In genomic region chr7:45447325-45447990, GRCm38 (mm10) we compare ENCODE assay signal across 9 mouse cellular contexts. TPM values are rescaled to one million over a fixed set of nuclear protein-coding genes. Genes with fewer than 3 reads are reported as not detected.
DNase-seq lines count a peak whose midpoint lies in the region; ATAC-seq and TF ChIP-seq lines count a peak whose summit lies in the region.
"Had no signal": no experiment of that assay in that cellular context is flagged by ENCODE, and none has a peak within 500 bp of the region (broad histone marks: within the 10 kb centered on the region; RNA-seq: fewer than 3 reads in every experiment).

No protein-coding gene starts in this region.

- no peaks in the 10 kb centered on the region for H3K9me3 ChIP-seq in erythroblast, embryonic 14.5 days (ENCODE audit: control insufficient read depth, low read length)
- no peaks in the 10 kb centered on the region for H3K9me3 ChIP-seq in limb, embryonic 14.5 days (ENCODE audit: control insufficient read depth, low read length)

- H3K4me1 ChIP-seq in erythroblast, embryonic 14.5 days (ENCODE audit: control insufficient read depth) = peaks cover 30% of the 10 kb centered on the region
- H3K4me1 ChIP-seq in limb, embryonic 14.5 days (ENCODE audit: control insufficient read depth, insufficient read depth, low read length) = no peaks in the 10 kb centered on the region

- no peak overlapping the region for H3K27ac ChIP-seq in limb, embryonic 14.5 days (replicated peaks; ENCODE audit: low read depth, low read length)

- H3K4me2 ChIP-seq in limb, embryonic 14.5 days (replicated peaks; ENCODE audit: low read depth, low read length, severe bottlenecking) = no peak overlapping the region

- ATAC-seq in erythroblast, adult 5-6 weeks (replicated peaks; ENCODE audit: low FRiP score, poor library complexity, severe bottlenecking) = no peak
- ATAC-seq in common myeloid progenitor, adult 5-6 weeks (replicated peaks; ENCODE audit: low read depth, poor library complexity, severe bottlenecking) = peak; percentile 73
- ATAC-seq in limb, embryonic 14.5 days (ENCODE audit: low FRiP score, low read depth) = 0 out of 2 replicates have a peak, but pooled peaks have one; percentile 47

- H3K9ac ChIP-seq in limb, embryonic 14.5 days (ENCODE audit: low read depth, low read length, severe bottlenecking) = no peak overlapping the region

- H3K36me3 ChIP-seq in erythroblast, embryonic 14.5 days (ENCODE audit: control insufficient read depth) = no peaks in the 10 kb centered on the region
- H3K36me3 ChIP-seq in limb, embryonic 14.5 days (ENCODE audit: control insufficient read depth, insufficient read depth, low read length) = peaks cover 66% of the 10 kb centered on the region

- 34% methylated on average over 11 of the region's 11 CpGs for WGBS in limb, embryonic 14.5 days

- peak; percentile 80 for DNase-seq in A20 (ENCODE audit: low read depth, low spot score)
- DNase-seq in limb, embryonic 14.5 days (ENCODE audit: low spot score) = peak; percentile 59
- DNase-seq in retina, embryonic 14.5 days (ENCODE audit: low spot score) = peak; percentile 60
- no peak for DNase-seq in spleen, postnatal 36 days (ENCODE audit: low spot score in 2 of 2)
- DNase-seq in cerebellum, postnatal 36 days = no peak

- H3K27me3 ChIP-seq in erythroblast, embryonic 14.5 days (ENCODE audit: control insufficient read depth) = no peaks in the 10 kb centered on the region
- H3K27me3 ChIP-seq in limb, embryonic 14.5 days (ENCODE audit: control insufficient read depth, insufficient read depth, low read length) = no peaks in the 10 kb centered on the region

- no peak for TF ChIP-seq POLR2A in limb, embryonic 14.5 days (IDR thresholded peaks at IDR 0.05; ENCODE audit: borderline replicate concordance, extremely low read depth, insufficient read depth, insufficient read length)

- H3K4me3 ChIP-seq in erythroblast, embryonic 14.5 days (replicated peaks) = peak overlapping the region; percentile 44
- H3K4me3 ChIP-seq in limb, embryonic 14.5 days (replicated peaks; ENCODE audit: low read length) = no peak overlapping the region

RNA-seq across cellular contexts. Expression of gene Ruvbl2, which starts 9.6 kb away (rescaled TPM):
- 15.2 and 15.3 TPM in 2 replicates for polyA plus RNA-seq in erythroblast, embryonic 14.5 days (2012)
- total RNA-seq in erythroblast, adult 5-6 weeks (2015; ENCODE audit: low replicate concordance) = 54.1 and 63.4 TPM in 2 replicates
- 23.1 and 50.1 TPM in 2 replicates for total RNA-seq in erythroblast, adult 5-6 weeks (2017; ENCODE audit: low replicate concordance)
- total RNA-seq in common myeloid progenitor, adult 5-6 weeks (2017) = 149 and 177 TPM in 2 replicates
- 120 TPM in 2 replicates for polyA plus RNA-seq in limb, embryonic 14.5 days (2012; rRNA removed)
- polyA plus RNA-seq in limb, embryonic 14.5 days (2014; fragmentation: Nextera tagmentation; extraction: Ambion mirVana) = 119 and 126 TPM in 2 replicates

RNA-seq across cellular contexts. Expression of gene Ftl1, which starts 12.2 kb away (rescaled TPM):
- 3,659 and 3,743 TPM in 2 replicates for polyA plus RNA-seq in erythroblast, embryonic 14.5 days (2012)
- total RNA-seq in erythroblast, adult 5-6 weeks (2015; ENCODE audit: low replicate concordance) = 1,430 and 1,622 TPM in 2 replicates
- 705 and 987 TPM in 2 replicates for total RNA-seq in erythroblast, adult 5-6 weeks (2017; ENCODE audit: low replicate concordance)
- 650 and 699 TPM in 2 replicates for total RNA-seq in common myeloid progenitor, adult 5-6 weeks (2017)
- polyA plus RNA-seq in limb, embryonic 14.5 days (2012; rRNA removed) = 1,503 and 2,450 TPM in 2 replicates
- polyA plus RNA-seq in limb, embryonic 14.5 days (2014; fragmentation: Nextera tagmentation; extraction: Ambion mirVana) = 4,726 and 4,986 TPM in 2 replicates

RNA-seq across cellular contexts. Expression of gene Gys1, which starts 12.8 kb away (rescaled TPM):
- polyA plus RNA-seq in erythroblast, embryonic 14.5 days (2012) = 0.09 and 0.12 TPM in 2 replicates
- 11.7 and 13.2 TPM in 2 replicates for total RNA-seq in erythroblast, adult 5-6 weeks (2015; ENCODE audit: low replicate concordance)
- total RNA-seq in erythroblast, adult 5-6 weeks (2017; ENCODE audit: low replicate concordance) = 4.6 and 8.9 TPM in 2 replicates
- 6.2 and 7.5 TPM in 2 replicates for total RNA-seq in common myeloid progenitor, adult 5-6 weeks (2017)
- 44.1 and 59.1 TPM in 2 replicates for polyA plus RNA-seq in limb, embryonic 14.5 days (2012; rRNA removed)
- 35.8 and 37.3 TPM in 2 replicates for polyA plus RNA-seq in limb, embryonic 14.5 days (2014; fragmentation: Nextera tagmentation; extraction: Ambion mirVana)

RNA-seq across cellular contexts. Expression of gene Bax, which starts 19.2 kb away (rescaled TPM):
- 24.4 and 25.7 TPM in 2 replicates for polyA plus RNA-seq in erythroblast, embryonic 14.5 days (2012)
- 8.6 and 12.7 TPM in 2 replicates for total RNA-seq in erythroblast, adult 5-6 weeks (2015; ENCODE audit: low replicate concordance)
- 9.7 and 11.8 TPM in 2 replicates for total RNA-seq in erythroblast, adult 5-6 weeks (2017; ENCODE audit: low replicate concordance)
- 34.0 and 35.6 TPM in 2 replicates for total RNA-seq in common myeloid progenitor, adult 5-6 weeks (2017)
- 127 and 164 TPM in 2 replicates for polyA plus RNA-seq in limb, embryonic 14.5 days (2012; rRNA removed)
- 133 and 140 TPM in 2 replicates for polyA plus RNA-seq in limb, embryonic 14.5 days (2014; fragmentation: Nextera tagmentation; extraction: Ambion mirVana)

RNA-seq across cellular contexts. Expression of gene Lhb, which starts 26.8 kb away (rescaled TPM):
- not detected in 2 replicates for polyA plus RNA-seq in erythroblast, embryonic 14.5 days (2012)
- total RNA-seq in erythroblast, adult 5-6 weeks (2015; ENCODE audit: low replicate concordance) = not detected in 2 replicates
- total RNA-seq in erythroblast, adult 5-6 weeks (2017; ENCODE audit: low replicate concordance) = not detected in 2 replicates
- not detected in 2 replicates for total RNA-seq in common myeloid progenitor, adult 5-6 weeks (2017)
- 0.50 and 1.4 TPM in 2 replicates for polyA plus RNA-seq in limb, embryonic 14.5 days (2012; rRNA removed)
- polyA plus RNA-seq in limb, embryonic 14.5 days (2014; fragmentation: Nextera tagmentation; extraction: Ambion mirVana) = not detected in 2 replicates
- polyA plus RNA-seq: stomach, embryonic 16.5 days had no signal

Comparison
In these comparisons a context has a peak if more than half of its experiments do, and no peak if none do; other contexts are left out.
1. DNase-seq: peak in A20 (single experiment), limb, embryonic 14.5 days (single experiment) and retina, embryonic 14.5 days (single experiment); none in spleen, postnatal 36 days (0 of 2) and cerebellum, postnatal 36 days (0 of 2).